Mouse (Mus musculus) embryonic facial prominence, embryonic 10.5 days (tissue): ENCODE results near the gene Gdap1l1. TPM values are rescaled to one million over a fixed set of nuclear protein-coding genes. Genes with fewer than 3 reads are reported as not detected.

ENCODE experiments used
- DNase-seq: peaks from one replicate; pipeline ENCODE4 v3.0.0-alpha.2; 2017; ENCODE audit warnings: low spot score
- H3K27ac ChIP-seq: fragments of 300-500 bp; sonication (generic); replicated peaks from 2 replicates; pipeline ENCODE4 v1.5.1; 2016; ENCODE audit warnings: mild to moderate bottlenecking
- H3K27me3 ChIP-seq: fragments of 300-500 bp; sonication (generic); replicated peaks from 2 replicates; pipeline ENCODE4 v1.6.1; 2016; ENCODE audit warnings: low read depth, mild to moderate bottlenecking; ENCODE audit not compliant: poor library complexity, severe bottlenecking
- H3K36me3 ChIP-seq: fragments of 300-500 bp; sonication (generic); replicated peaks from 2 replicates; pipeline ENCODE4 v1.6.1; 2016; ENCODE audit warnings: mild to moderate bottlenecking, moderate library complexity
- H3K4me1 ChIP-seq: fragments of 300-500 bp; sonication (generic); 2 replicates; pipeline ENCODE4 v1.6.1; 2016
- H3K4me3 ChIP-seq: fragments of 300-500 bp; sonication (generic); 2 replicates; pipeline ENCODE4 v1.5.1; 2016; ENCODE audit warnings: mild to moderate bottlenecking, moderate library complexity
- H3K9me3 ChIP-seq: fragments of 300-500 bp; sonication (generic); 2 replicates; pipeline ENCODE4 v1.6.1; 2016; ENCODE audit warnings: mild to moderate bottlenecking
- WGBS: fragments of 180-500 bp; shearing (Covaris S2); methylation state at CpG from one replicate; pipeline ENCODE4 v1.1.7; 2016; 5-methylcytosine and 5-hydroxymethylcytosine counted together
- polyA plus RNA-seq: library from polyadenylated mRNA; unstranded; fragments of >200 nt; fragmentation: Nextera tagmentation; extraction: Ambion mirVana; gene quantifications from 2 replicates; pipeline ENCODE4 v1.2.1, GENCODE M21; 2016

The Gdap1l1 gene
- polyA plus RNA-seq, 1 experiment from 2014 or later = 9.1 TPM

DNA sequence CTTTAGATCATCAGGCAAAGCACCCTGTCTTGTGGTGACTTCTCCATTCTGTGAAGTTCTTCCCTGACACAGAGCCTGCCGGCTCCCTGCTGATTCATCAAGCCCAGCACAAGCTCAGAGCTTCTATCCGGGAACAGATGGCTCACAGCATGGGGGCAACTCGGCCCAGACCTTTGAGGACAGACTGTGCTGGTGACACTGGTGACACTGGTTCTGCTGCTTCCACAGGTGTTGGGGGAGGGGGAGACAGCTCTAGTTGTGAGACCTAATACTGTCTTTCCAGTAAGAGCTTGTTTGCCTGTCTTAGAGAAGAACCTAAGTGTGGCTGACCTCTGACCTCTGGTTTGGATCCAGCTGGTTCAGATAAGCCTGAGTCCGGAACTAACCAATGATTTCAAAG is 4.3 kb upstream of the Gdap1l1 start:
- H3K36me3 ChIP-seq = no peaks in the 10 kb centered on the region
- WGBS = 19% methylated on average over 4 of the region's 4 CpGs

GRCm38 (mm10) chr2:163437800-163438199 is 476 bp upstream of the Gdap1l1 start:
- no peak for DNase-seq
- Histone ChIP-seq H3K36me3 (no peaks in the 10 kb centered on the region), H3K4me3 (peak overlapping the region; percentile 61), H3K9me3 (no peaks in the 10 kb centered on the region), H3K27me3 (peaks cover 32% of the 10 kb centered on the region), H3K4me1 (peaks cover 25% of the 10 kb centered on the region), H3K27ac (no peak overlapping the region)
- WGBS = 39% methylated on average over 4 of the region's 4 CpGs

More for the DNA sequence above, 4.3 kb upstream of the Gdap1l1 start:
- H3K4me1 ChIP-seq = peaks cover 22% of the 10 kb centered on the region
- no peak overlapping the region for H3K27ac ChIP-seq
- no peak for DNase-seq
- H3K9me3 ChIP-seq = no peaks in the 10 kb centered on the region
- peaks cover 24% of the 10 kb centered on the region for H3K27me3 ChIP-seq
- no peak overlapping the region for H3K4me3 ChIP-seq

- no peaks in the 10 kb centered on the region for H3K36me3 ChIP-seq
- peak overlapping the region; percentile 69 for H3K27ac ChIP-seq
- H3K9me3 ChIP-seq = no peaks in the 10 kb centered on the region
- H3K4me1 ChIP-seq = peaks cover 27% of the 10 kb centered on the region
- WGBS = 2% methylated on average over 30 of the region's 30 CpGs
- peaks cover 32% of the 10 kb centered on the region for H3K27me3 ChIP-seq
- DNase-seq = peak; percentile 78
- H3K4me3 ChIP-seq = peak overlapping the region; percentile 61
These were observed 559 bp downstream of the Gdap1l1 start for GRCm38 (mm10) chr2:163438619-163439451.

GRCm38 (mm10) chr2:163439488-163439887 is 1.2 kb downstream of the Gdap1l1 start:
- no peak for DNase-seq
- H3K4me3 ChIP-seq = peak overlapping the region; percentile 61
- peaks cover 32% of the 10 kb centered on the region for H3K27me3 ChIP-seq
- peaks cover 20% of the 10 kb centered on the region for H3K4me1 ChIP-seq
- no peaks in the 10 kb centered on the region for H3K9me3 ChIP-seq
- H3K36me3 ChIP-seq = no peaks in the 10 kb centered on the region
- WGBS = 65% methylated on average over 1 of the region's 1 CpGs
- H3K27ac ChIP-seq = no peak overlapping the region

DNA sequence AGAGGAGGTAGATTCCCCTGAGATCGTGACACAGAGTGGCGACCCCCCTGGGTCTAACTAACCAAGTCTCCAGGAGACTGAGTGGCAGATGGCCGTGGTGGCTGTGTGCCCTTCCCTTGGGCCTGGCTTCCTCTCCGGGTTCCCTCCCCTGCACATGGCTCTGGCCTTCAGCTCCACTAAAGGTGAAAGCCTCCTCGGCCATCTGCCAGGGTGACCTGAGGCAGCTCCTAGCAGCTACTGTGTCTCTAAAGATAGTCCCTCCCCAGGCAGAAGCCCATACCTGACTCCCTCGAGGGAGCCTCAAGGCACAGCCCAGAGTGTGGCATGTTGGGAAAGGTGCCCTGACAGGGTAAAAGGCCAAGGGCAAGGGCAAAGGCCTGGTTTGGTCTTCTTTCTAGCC is 5.3 kb downstream of the Gdap1l1 start:
- 62% methylated on average over 6 of the region's 6 CpGs for WGBS
- no peaks in the 10 kb centered on the region for H3K36me3 ChIP-seq
- no peak for DNase-seq
- H3K27me3 ChIP-seq = peaks cover 13% of the 10 kb centered on the region
- H3K4me1 ChIP-seq = peaks cover 10% of the 10 kb centered on the region
- no peaks in the 10 kb centered on the region for H3K9me3 ChIP-seq
- no peak overlapping the region for H3K27ac ChIP-seq
- H3K4me3 ChIP-seq = no peak overlapping the region

DNA sequence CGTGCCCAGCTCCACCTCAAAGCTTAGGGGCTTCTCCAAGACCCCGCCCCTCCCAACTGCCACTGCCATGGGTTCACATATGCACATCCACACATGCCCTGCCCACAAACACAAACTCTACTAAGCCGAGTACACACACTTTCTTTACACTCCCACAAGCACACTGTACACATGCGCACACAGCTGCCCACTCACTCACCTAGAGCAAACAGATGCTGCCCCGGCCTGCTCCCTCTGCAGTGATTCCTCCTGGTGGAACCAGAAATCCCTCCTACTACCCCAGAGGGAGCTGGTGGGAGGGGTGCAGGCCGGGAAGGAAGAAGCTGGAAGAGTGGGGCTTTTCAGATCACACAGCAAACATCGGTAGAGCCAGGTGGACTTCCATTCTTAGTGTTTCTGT is 5.7 kb downstream of the Gdap1l1 start:
- 0 out of 2 replicates have a peak, but pooled peaks cover 5% of the 10 kb centered on the region for H3K4me1 ChIP-seq
- no peak overlapping the region for H3K27ac ChIP-seq
- 71% methylated on average over 7 of the region's 7 CpGs for WGBS
- H3K9me3 ChIP-seq = no peaks in the 10 kb centered on the region
- H3K36me3 ChIP-seq = no peaks in the 10 kb centered on the region
- H3K4me3 ChIP-seq = no peak overlapping the region
- H3K27me3 ChIP-seq = peaks cover 8% of the 10 kb centered on the region
- DNase-seq = no peak

- 85% methylated on average over 12 of the region's 12 CpGs for WGBS
- H3K9me3 ChIP-seq = no peaks in the 10 kb centered on the region
- no peaks in the 10 kb centered on the region; the same call in 1 of the 2 replicates for H3K27me3 ChIP-seq
- 0 out of 2 replicates have a peak, but pooled peaks cover 3% of the 10 kb centered on the region for H3K4me1 ChIP-seq
- no peaks in the 10 kb centered on the region for H3K36me3 ChIP-seq
- H3K4me3 ChIP-seq = no peak overlapping the region
- H3K27ac ChIP-seq = no peak overlapping the region
- DNase-seq = no peak
These were observed 9.1 kb downstream of the Gdap1l1 start for GRCm38 (mm10) chr2:163447375-163447774.

- 64% methylated on average over 3 of the region's 3 CpGs for WGBS
- H3K9me3 ChIP-seq = no peaks in the 10 kb centered on the region
- H3K36me3 ChIP-seq = no peaks in the 10 kb centered on the region
- no peak for DNase-seq
- no peak overlapping the region for H3K27ac ChIP-seq
- H3K4me1 ChIP-seq = no peaks in the 10 kb centered on the region
- H3K27me3 ChIP-seq = no peaks in the 10 kb centered on the region; the same call in 1 of the 2 replicates
- H3K4me3 ChIP-seq = no peak overlapping the region
These were observed 11.0 kb downstream of the Gdap1l1 start for GRCm38 (mm10) chr2:163449276-163449675.

GRCm38 (mm10) chr2:163450668-163451295 is 12.5 kb downstream of the Gdap1l1 start:
- H3K4me3 ChIP-seq = no peak overlapping the region
- H3K9me3 ChIP-seq = no peaks in the 10 kb centered on the region
- no peaks in the 10 kb centered on the region; the same call in 1 of the 2 replicates for H3K27me3 ChIP-seq
- no peak for DNase-seq
- WGBS = 82% methylated on average over 6 of the region's 6 CpGs
- no peaks in the 10 kb centered on the region for H3K36me3 ChIP-seq
- H3K27ac ChIP-seq = no peak overlapping the region
- no peaks in the 10 kb centered on the region for H3K4me1 ChIP-seq

DNA sequence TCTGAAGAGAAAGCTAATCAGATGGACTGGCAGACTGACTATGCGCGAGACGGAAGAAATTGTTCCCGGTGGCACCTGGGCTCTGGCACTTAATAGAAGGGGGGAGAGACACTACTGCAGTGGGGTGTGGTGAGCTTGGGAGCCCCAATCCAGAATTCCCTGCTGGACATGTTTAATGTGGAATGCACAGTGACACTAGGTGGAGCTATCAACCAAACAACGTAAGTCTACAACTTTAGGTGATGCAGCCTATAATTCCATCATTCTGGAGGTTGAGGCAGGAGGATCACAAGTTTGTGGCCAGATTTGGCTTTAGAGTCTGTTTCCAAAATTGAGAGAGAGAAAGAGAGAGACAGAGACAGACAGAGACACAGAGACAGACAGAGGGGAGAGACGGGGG is 14.5 kb downstream of the Gdap1l1 start:
- Histone ChIP-seq H3K4me1 (no peaks in the 10 kb centered on the region), H3K27ac (no peak overlapping the region), H3K9me3 (no peaks in the 10 kb centered on the region), H3K36me3 (no peaks in the 10 kb centered on the region), H3K27me3 (no peaks in the 10 kb centered on the region; the same call in 1 of the 2 replicates), H3K4me3 (no peak overlapping the region)
- DNase-seq = no peak
- 89% methylated on average over 6 of the region's 6 CpGs for WGBS

DNA sequence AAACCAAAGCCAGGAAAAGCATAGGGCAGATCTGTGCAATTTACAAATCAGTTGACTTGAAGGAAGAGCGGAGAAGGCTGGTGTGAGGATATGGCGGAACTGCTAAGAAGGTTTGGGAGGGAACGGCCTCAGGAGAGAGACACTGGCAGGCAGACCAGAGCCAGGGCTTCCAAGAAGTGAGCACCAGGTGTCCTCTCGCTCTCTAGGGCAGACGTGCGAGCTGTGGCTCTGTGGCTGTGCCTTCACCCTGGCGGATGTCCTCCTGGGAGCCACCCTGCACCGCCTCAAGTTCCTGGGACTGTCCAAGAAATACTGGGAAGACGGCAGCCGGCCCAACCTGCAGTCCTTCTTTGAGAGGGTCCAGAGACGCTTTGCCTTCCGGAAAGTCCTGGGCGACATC is 15.1 kb downstream of the Gdap1l1 start:
- H3K4me1 ChIP-seq = no peaks in the 10 kb centered on the region
- H3K27ac ChIP-seq = no peak overlapping the region
- WGBS = 86% methylated on average over 13 of the region's 13 CpGs
- H3K4me3 ChIP-seq = no peak overlapping the region
- H3K9me3 ChIP-seq = no peaks in the 10 kb centered on the region
- peaks cover 5% of the 10 kb centered on the region for H3K27me3 ChIP-seq
- DNase-seq = no peak
- no peaks in the 10 kb centered on the region for H3K36me3 ChIP-seq

GRCm38 (mm10) chr2:163458539-163459265 is 20.4 kb downstream of the Gdap1l1 start:
- H3K36me3 ChIP-seq = no peaks in the 10 kb centered on the region
- no peak overlapping the region for H3K4me3 ChIP-seq
- WGBS = 55% methylated on average over 27 of the region's 27 CpGs
- no peaks in the 10 kb centered on the region for H3K4me1 ChIP-seq
- no peak for DNase-seq
- peaks cover 23% of the 10 kb centered on the region for H3K27me3 ChIP-seq
- no peak overlapping the region for H3K27ac ChIP-seq
- no peaks in the 10 kb centered on the region for H3K9me3 ChIP-seq
